Mouse (Mus musculus): Measurements from ENCODE around the gene Myl6.

DNA sequence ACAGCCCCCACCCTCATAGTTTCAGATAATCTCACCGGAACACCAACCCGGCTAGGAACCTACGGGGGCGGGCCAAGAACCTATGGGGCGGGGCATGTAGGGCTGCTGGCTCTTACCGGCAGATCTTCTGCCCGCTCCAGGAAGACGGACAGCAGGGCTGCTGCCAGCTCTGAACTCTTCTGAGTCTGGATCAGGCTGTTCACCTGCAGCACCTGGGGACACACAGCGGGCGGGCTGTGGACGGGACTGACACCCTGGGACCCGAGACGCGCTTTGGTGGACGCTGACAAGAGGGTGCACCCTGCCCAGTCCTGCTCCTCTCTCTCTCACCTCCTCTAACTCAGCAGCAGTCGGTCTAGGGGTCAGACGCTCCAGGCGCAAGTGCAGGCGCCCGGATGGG, 22.1 kb upstream of the Myl6 start:
- TF ChIP-seq CTCF (IDR thresholded peaks at IDR 0.05; ENCODE audit: low read depth) (no peak), EP300 (IDR thresholded peaks at IDR 0.05; ENCODE audit: low read depth) (no peak)

All from liver, postnatal 0 days (tissue).